Mouse (Mus musculus): Measurements from ENCODE around the gene Zfp804a.

Gene Zfp804a

GRCm38 (mm10) chr2:82253382-82253781 lies 200.4 kb downstream of the Zfp804a start:
- no peak for DNase-seq (ENCODE audit: low spot score in 2 of 2)

GRCm38 (mm10) chr2:82282591-82283269 lies 229.7 kb downstream of the Zfp804a start:
- DNase-seq (ENCODE audit: low spot score in 2 of 2), result no peak

GRCm38 (mm10) chr2:82294932-82295493 lies 242.0 kb downstream of the Zfp804a start:
- no peak for DNase-seq (ENCODE audit: low spot score in 2 of 2)
